Mouse (Mus musculus): ENCODE measurements at regions not wholly inside any gene's neighbourhood (a gene's known extent, or its start where the extent isn't known, plus 50 kb on each side); places are given as distances from the start of the nearest gene placed in this dataset.

DNA sequence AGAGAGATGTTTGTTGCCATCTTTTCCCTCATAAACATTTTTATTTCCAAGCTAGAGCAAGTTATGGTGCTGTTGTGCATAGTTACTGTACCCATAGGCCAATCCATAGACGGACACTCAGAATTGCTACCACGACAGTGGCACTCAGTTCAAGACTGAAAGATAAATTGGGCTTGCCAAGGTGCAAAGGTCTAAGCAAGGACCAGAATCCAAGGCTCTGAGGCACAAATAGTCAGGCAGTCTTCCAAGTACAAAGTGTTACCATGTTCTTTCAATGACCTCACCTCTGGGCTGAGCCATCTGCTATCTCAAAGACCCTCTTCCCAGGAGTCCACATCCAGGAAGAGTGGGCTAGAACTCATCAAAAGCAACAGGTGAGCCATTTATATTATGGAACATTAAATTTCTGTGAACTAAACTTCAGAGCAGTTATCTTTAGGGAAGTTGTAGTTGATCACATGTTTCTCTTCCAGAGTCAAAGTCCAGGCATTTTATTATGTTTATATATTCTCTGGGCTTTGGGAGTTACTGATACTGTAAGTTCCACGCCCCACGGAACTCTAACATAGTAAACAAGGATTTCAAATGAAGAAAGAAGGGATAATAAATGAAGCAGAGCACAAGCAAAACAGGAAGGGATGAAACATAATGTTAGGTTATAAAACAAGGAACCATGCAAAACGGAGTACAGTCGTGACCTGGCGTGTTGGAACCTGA, 136.1 kb downstream of the Pcsk1 start:
- no peak for TF ChIP-seq POLR2A (IDR thresholded peaks at IDR 0.05; ENCODE audit: insufficient read depth, low read depth, low read length)
- no peak for TF ChIP-seq CTCF (IDR thresholded peaks at IDR 0.05)
